Mouse (Mus musculus) cortical plate, adult 2 months (tissue): ENCODE results near the gene Klra2.

Experiments used
- CTCF ChIP-seq: fragments of 200-500 bp; IDR thresholded peaks from 2 replicates; pipeline ENCODE4 v1.5.1; 2011; ENCODE audit warnings: mild to moderate bottlenecking, control low read depth, low read length; ENCODE audit not compliant: insufficient read depth; ENCODE audit errors: extremely low read depth
- POLR2A ChIP-seq: fragments of 200-500 bp; IDR thresholded peaks from 2 replicates; pipeline ENCODE4 v1.6.1; 2011; ENCODE audit warnings: mild to moderate bottlenecking, low read length, control low read depth; ENCODE audit not compliant: insufficient read depth; ENCODE audit errors: extremely low read depth

- no peak for TF ChIP-seq CTCF
- TF ChIP-seq POLR2A, result no peak
Measured at GRCm38 (mm10) chr6:131262009-131262408, 14.8 kb upstream of the Klra2 start.
